Mouse (Mus musculus) heart, adult 2 months (tissue): ENCODE data around the gene Ptprn2.

ENCODE experiments used
- CTCF ChIP-seq: fragments of 200-600 bp; IDR thresholded peaks from 2 replicates; pipeline ENCODE4 v1.8.1; 2022; ENCODE audit warnings: antibody characterized with exemption, mild to moderate bottlenecking, moderate library complexity
- POLR2A ChIP-seq: fragments of 200-500 bp; IDR thresholded peaks from 2 replicates; pipeline ENCODE4 v1.6.1; 2011; ENCODE audit warnings: mild to moderate bottlenecking, low read depth, low read length, control low read depth; ENCODE audit not compliant: insufficient read depth

DNA sequence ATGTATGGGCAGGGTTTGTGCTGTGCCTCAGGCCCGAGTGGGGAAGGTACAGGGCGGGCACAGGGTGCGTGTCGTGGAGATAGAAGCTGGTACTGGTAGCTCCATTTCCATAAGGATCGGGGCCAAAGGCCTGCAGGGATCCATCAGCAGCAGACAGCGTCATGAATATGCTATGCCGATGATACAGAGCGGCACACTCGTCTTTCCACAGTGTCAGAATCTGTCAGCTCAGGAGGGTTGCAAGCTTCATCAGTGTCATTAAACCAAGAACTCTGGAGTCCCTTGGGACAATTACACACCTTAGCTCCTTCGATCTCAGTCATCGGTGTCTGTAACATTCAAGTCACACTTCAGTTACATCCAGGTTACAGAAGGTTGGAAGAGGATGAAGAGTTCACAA lies 15.1 kb downstream of the Ptprn2 start:
- TF ChIP-seq POLR2A, result no peak
- TF ChIP-seq CTCF, result no peak
